Mouse (Mus musculus) G1E (cell line): ENCODE measurements at regions not wholly inside any gene's neighbourhood (a gene's known extent, or its start where the extent isn't known, plus 50 kb on each side); places are given as distances from the start of the nearest gene placed in this dataset.

ENCODE experiments used
- ATAC-seq: 2 replicates; pipeline ENCODE4 v1.8.0; 2016; ENCODE audit warnings: mild to moderate bottlenecking; ENCODE audit not compliant: insufficient number of reproducible peaks, poor library complexity, low FRiP score, severe bottlenecking; ENCODE audit errors: extremely low read depth
- DNase-seq: peaks from one replicate; pipeline ENCODE4 v3.0.0; 2012; ENCODE audit warnings: low spot score
- H3K27me3 ChIP-seq: 2 replicates; pipeline ENCODE4 v1.6.1; 2012; ENCODE audit warnings: mild to moderate bottlenecking, low read length, inconsistent platforms; ENCODE audit not compliant: insufficient read depth
- H3K36me3 ChIP-seq: replicated peaks from 2 replicates; pipeline ENCODE3; 2012; ENCODE audit warnings: mild to moderate bottlenecking, inconsistent platforms
- H3K4me1 ChIP-seq: 2 replicates; pipeline ENCODE4 v1.6.1; 2012; ENCODE audit warnings: low read depth, low read length, inconsistent platforms, mixed read lengths; ENCODE audit not compliant: insufficient read depth
- H3K4me3 ChIP-seq: 2 replicates; pipeline ENCODE4 v1.5.1; 2012; ENCODE audit warnings: low read depth, mild to moderate bottlenecking, inconsistent platforms, low read length, moderate library complexity, mixed read lengths
- H3K9me3 ChIP-seq: replicated peaks from 2 replicates; pipeline ENCODE4 v1.6.1; 2012; ENCODE audit warnings: inconsistent platforms
- CTCF ChIP-seq: IDR thresholded peaks from 2 replicates; pipeline ENCODE4 v1.5.1; 2012; ENCODE audit warnings: low read depth, low read length, inconsistent platforms, mixed read lengths
- GATA1 ChIP-seq: IDR thresholded peaks from 2 replicates; pipeline ENCODE4 v1.6.1; 2012; ENCODE audit warnings: borderline replicate concordance, low read length, inconsistent platforms, mixed read lengths
- GATA2 ChIP-seq: IDR thresholded peaks from 2 replicates; pipeline ENCODE4 v1.6.1; 2012; ENCODE audit warnings: low read depth, low read length, inconsistent platforms, borderline replicate concordance
- POLR2AphosphoS5 ChIP-seq: IDR thresholded peaks from 2 replicates; pipeline ENCODE4 v1.6.1; 2012; ENCODE audit warnings: low read depth, low read length, inconsistent platforms; ENCODE audit not compliant: insufficient replicate concordance
- TAL1 ChIP-seq: conservative IDR thresholded peaks from 2 replicates; pipeline ENCODE4 v1.6.1; 2012; ENCODE audit warnings: low read depth, low read length, inconsistent platforms, mixed read lengths

- TF ChIP-seq GATA1 (no peak), GATA2 (no peak), TAL1 (no peak), CTCF (no peak), POLR2AphosphoS5 (no peak)
- Histone ChIP-seq H3K9me3 (no peaks in the 10 kb centered on the region), H3K4me3 (no peak overlapping the region), H3K27me3 (peaks cover 13% of the 10 kb centered on the region), H3K4me1 (no peaks in the 10 kb centered on the region), H3K36me3 (no peaks in the 10 kb centered on the region)
- ATAC-seq (no peak), DNase-seq (no peak)
Measured at GRCm38 (mm10) chr19:35863049-35863448, 194.3 kb downstream of the Htr7 start.

GRCm38 (mm10) chr19:35861421-35861820 is 195.9 kb downstream of the Htr7 start:
- no peak for ATAC-seq
- Histone ChIP-seq H3K4me1 (peaks cover 2% of the 10 kb centered on the region; the same call in 1 of the 2 replicates), H3K4me3 (no peak overlapping the region), H3K27me3 (peaks cover 17% of the 10 kb centered on the region), H3K9me3 (no peaks in the 10 kb centered on the region), H3K36me3 (no peaks in the 10 kb centered on the region)
- no peak for DNase-seq
- TF ChIP-seq GATA1 (no peak), GATA2 (no peak), CTCF (no peak), TAL1 (no peak), POLR2AphosphoS5 (no peak)

GRCm38 (mm10) chr19:35832992-35833391 is 224.3 kb downstream of the Htr7 start:
- ATAC-seq: no peak
- H3K9me3 ChIP-seq: no peaks in the 10 kb centered on the region
- no peaks in the 10 kb centered on the region for H3K4me1 ChIP-seq
- H3K36me3 ChIP-seq: no peaks in the 10 kb centered on the region
- no peak overlapping the region for H3K4me3 ChIP-seq
- TF ChIP-seq GATA2 (no peak), GATA1 (no peak), TAL1 (no peak), POLR2AphosphoS5 (no peak), CTCF (no peak)
- no peaks in the 10 kb centered on the region for H3K27me3 ChIP-seq
- DNase-seq: peak; percentile 8

GRCm38 (mm10) chr19:35826074-35826473 is 231.2 kb downstream of the Htr7 start:
- no peaks in the 10 kb centered on the region for H3K36me3 ChIP-seq
- TF ChIP-seq GATA1: no peak
- no peak for TF ChIP-seq POLR2AphosphoS5
- no peak for TF ChIP-seq CTCF
- TF ChIP-seq TAL1: no peak
- no peaks in the 10 kb centered on the region for H3K4me1 ChIP-seq
- H3K27me3 ChIP-seq: no peaks in the 10 kb centered on the region
- ATAC-seq: no peak
- H3K9me3 ChIP-seq: no peaks in the 10 kb centered on the region
- H3K4me3 ChIP-seq: no peak overlapping the region
- no peak for DNase-seq

- Histone ChIP-seq H3K4me1 (no peaks in the 10 kb centered on the region), H3K9me3 (no peaks in the 10 kb centered on the region), H3K36me3 (no peaks in the 10 kb centered on the region), H3K4me3 (no peak overlapping the region), H3K27me3 (no peaks in the 10 kb centered on the region)
- no peak for DNase-seq
- no peak for ATAC-seq
- no peak for TF ChIP-seq POLR2AphosphoS5
- no peak for TF ChIP-seq GATA1
- no peak for TF ChIP-seq TAL1
- TF ChIP-seq CTCF: no peak
- TF ChIP-seq GATA2: no peak
Measured at GRCm38 (mm10) chr19:35819626-35820025, 237.7 kb downstream of the Htr7 start.

- no peaks in the 10 kb centered on the region for H3K36me3 ChIP-seq
- no peak for TF ChIP-seq POLR2AphosphoS5
- TF ChIP-seq CTCF: no peak
- no peak for TF ChIP-seq TAL1
- no peak for TF ChIP-seq GATA2
- no peak for TF ChIP-seq GATA1
Measured at GRCm38 (mm10) chr19:35794661-35795060, 262.6 kb downstream of the Htr7 start.

More at GRCm38 (mm10) chr19:35794661-35795060, 262.6 kb downstream of the Htr7 start:
- ATAC-seq (no peak), DNase-seq (no peak)
- Histone ChIP-seq H3K4me3 (no peak overlapping the region), H3K9me3 (no peaks in the 10 kb centered on the region), H3K27me3 (no peaks in the 10 kb centered on the region), H3K4me1 (peaks cover 7% of the 10 kb centered on the region)
